Mouse (Mus musculus) gastrocnemius, postnatal 25 days (tissue): ENCODE results near the gene Pecam1. TPM values are rescaled to one million over a fixed set of nuclear protein-coding genes. Genes with fewer than 3 reads are reported as not detected.
"Not testable (repeated sequence)": the region's sequence is repeated elsewhere in the genome, so short reads cannot be mapped to it uniquely, and the experiment has no call there.

Source experiments
- DNase-seq: peaks from one replicate; pipeline ENCODE4 v3.0.0; 2022
- microRNA-seq, 2 experiments: library from miRNA; unstranded; fragments of <30 nt; microRNA quantifications; one replicate each; pipeline ENCODE4 v1.2.0; 2021; ENCODE audit warnings: borderline replicate concordance in 2 of 2
- total RNA-seq, 2 experiments: library from RNA; stranded (reverse); gene quantifications; 1 replicate in 1 of 2; 2 replicates in 1 of 2; pipeline ENCODE4 v1.2.3; 2021

Pecam1 gene
- total RNA-seq, 2 experiments from 2014 or later = 32.2 to 50.6 TPM

GRCm38 (mm10) chr11:106633456-106633855 is 117.0 kb downstream of the Pecam1 start:
- DNase-seq = no peak

- peak; percentile 24 for DNase-seq
These were observed 122.7 kb downstream of the Pecam1 start for GRCm38 (mm10) chr11:106627692-106628091.

GRCm38 (mm10) chr11:106625577-106625976 is 124.9 kb downstream of the Pecam1 start:
- no peak for DNase-seq

GRCm38 (mm10) chr11:106623629-106624028 is 126.8 kb downstream of the Pecam1 start:
- no peak for DNase-seq

GRCm38 (mm10) chr11:106622056-106622455 is 128.4 kb downstream of the Pecam1 start:
- DNase-seq = no peak

- not testable (repeated sequence) for DNase-seq
These were observed 131.7 kb downstream of the Pecam1 start for GRCm38 (mm10) chr11:106618768-106619167.

GRCm38 (mm10) chr11:106617821-106618580 is 132.4 kb downstream of the Pecam1 start:
- no peak for DNase-seq

GRCm38 (mm10) chr11:106615561-106615960 is 134.9 kb downstream of the Pecam1 start:
- DNase-seq = no peak

GRCm38 (mm10) chr11:106614339-106614645 is 136.1 kb downstream of the Pecam1 start:
- DNase-seq = no peak

- no peak for DNase-seq
These were observed 136.6 kb downstream of the Pecam1 start for GRCm38 (mm10) chr11:106613638-106614338.

GRCm38 (mm10) chr11:106612961-106613637 is 137.3 kb downstream of the Pecam1 start, which contains the start of gene Tex2:
Gene Tex2, minus strand, starts transcription at chr11:106613423.
- peak; percentile 97 for DNase-seq

GRCm38 (mm10) chr11:106612209-106612960 is 138.0 kb downstream of the Pecam1 start:
- peak; percentile 45 for DNase-seq

GRCm38 (mm10) chr11:106609731-106610130 is 140.7 kb downstream of the Pecam1 start:
- no peak for DNase-seq

GRCm38 (mm10) chr11:106607316-106607715 is 143.1 kb downstream of the Pecam1 start:
- DNase-seq = no peak

- no peak for DNase-seq
These were observed 144.4 kb downstream of the Pecam1 start for GRCm38 (mm10) chr11:106606042-106606441.

Small RNA genes within 50 kb of the gene (microRNA-seq; reads per million reads assigned to microRNA genes)
- gene Gm25994 (0 to 0.53 reads per million in 2 experiments), gene Mir3064 (5.0 to 7.4 reads per million in 2 experiments)

Other genes with a start within 250 kb of the Pecam1 start
- 10 to 100 TPM; 51.9 to 56.2 TPM for gene Tex2, start 137.2 kb downstream of the Pecam1 start, total RNA-seq
- gene Milr1, start 598 bp upstream of the Pecam1 start, total RNA-seq = not detected
- 1 to 10 TPM; 2.8 to 3.3 TPM for gene Polg2, start 28.9 kb upstream of the Pecam1 start, total RNA-seq
- gene Ddx5, start 38.6 kb upstream of the Pecam1 start, total RNA-seq = 100 to 1,000 TPM; 183 to 197 TPM
- 1 to 10 TPM; 4.1 to 4.8 TPM for gene Cep95, start 38.6 kb upstream of the Pecam1 start, total RNA-seq
- 10 to 100 TPM; 22.3 to 23.7 TPM for gene Smurf2, start 170.1 kb upstream of the Pecam1 start, total RNA-seq
- gene Kpna2, start 248.9 kb upstream of the Pecam1 start, total RNA-seq = 10 to 100 TPM; 10.9 to 17.1 TPM